Mouse (Mus musculus): ENCODE results near the gene Endod1. TPM values are rescaled to one million over a fixed set of nuclear protein-coding genes. Genes with fewer than 3 reads are reported as not detected.

Endod1 gene
- polyA plus RNA-seq (2012; rRNA removed) = 62.3 and 64.2 TPM in 2 replicates

GRCm38 (mm10) chr9:14381353-14382055, at the start of gene Endod1:
Endod1 (minus strand) TSS chr9:14381507.
- H3K27me3 ChIP-seq (ENCODE audit: control insufficient read depth, insufficient read depth, low read length) = no peaks in the 10 kb centered on the region; the same call in 1 of the 2 replicates
- DNase-seq = no peak
- peaks cover 8% of the 10 kb centered on the region for H3K4me1 ChIP-seq (replicated peaks; ENCODE audit: control insufficient read depth, insufficient read depth, low read length)
- WGBS = 29% methylated on average over 8 of the region's 8 CpGs
- H3K36me3 ChIP-seq (ENCODE audit: control insufficient read depth, insufficient read depth, low read length) = no peaks in the 10 kb centered on the region
- TF ChIP-seq POLR2A (IDR thresholded peaks at IDR 0.05; ENCODE audit: control insufficient read depth, extremely low read depth, insufficient read depth, low read length, poor library complexity) = no peak
- no peak within 1 kb of the TSS for H3K27ac ChIP-seq (ENCODE audit: control insufficient read depth, insufficient read depth, low read length)
- H3K4me3 ChIP-seq (ENCODE audit: control insufficient read depth, insufficient read depth, low read length) = peak within 1 kb of the TSS; percentile 57

- no peak for TF ChIP-seq POLR2A (IDR thresholded peaks at IDR 0.05; ENCODE audit: control insufficient read depth, extremely low read depth, insufficient read depth, low read length, poor library complexity)
- no peak for TF ChIP-seq CTCF (IDR thresholded peaks at IDR 0.05; ENCODE audit: borderline replicate concordance, control insufficient read depth, extremely low read depth, insufficient read depth, low read length, poor library complexity)
- no peaks in the 10 kb centered on the region for H3K27me3 ChIP-seq (ENCODE audit: control insufficient read depth, insufficient read depth, low read length)
- WGBS = 96% methylated on average over 5 of the region's 5 CpGs
- DNase-seq = no peak
- no peaks in the 10 kb centered on the region for H3K36me3 ChIP-seq (ENCODE audit: control insufficient read depth, insufficient read depth, low read length)
- H3K27ac ChIP-seq (ENCODE audit: control insufficient read depth, insufficient read depth, low read length) = no peak overlapping the region
- no peaks in the 10 kb centered on the region for H3K4me1 ChIP-seq (replicated peaks; ENCODE audit: control insufficient read depth, insufficient read depth, low read length)
- H3K4me3 ChIP-seq (ENCODE audit: control insufficient read depth, insufficient read depth, low read length) = no peak overlapping the region
These were observed 27.8 kb upstream of the Endod1 start for GRCm38 (mm10) chr9:14409153-14409552.

GRCm38 (mm10) chr9:14408044-14408443, 26.7 kb upstream of the Endod1 start:
- WGBS = 64% methylated on average over 4 of the region's 4 CpGs
- Histone ChIP-seq H3K4me3 (ENCODE audit: control insufficient read depth, insufficient read depth, low read length) (no peak overlapping the region), H3K36me3 (ENCODE audit: control insufficient read depth, insufficient read depth, low read length) (no peaks in the 10 kb centered on the region), H3K27ac (ENCODE audit: control insufficient read depth, insufficient read depth, low read length) (no peak overlapping the region), H3K27me3 (ENCODE audit: control insufficient read depth, insufficient read depth, low read length) (no peaks in the 10 kb centered on the region), H3K4me1 (replicated peaks; ENCODE audit: control insufficient read depth, insufficient read depth, low read length) (no peaks in the 10 kb centered on the region)
- TF ChIP-seq POLR2A (IDR thresholded peaks at IDR 0.05; ENCODE audit: control insufficient read depth, extremely low read depth, insufficient read depth, low read length, poor library complexity) (no peak), CTCF (IDR thresholded peaks at IDR 0.05; ENCODE audit: borderline replicate concordance, control insufficient read depth, extremely low read depth, insufficient read depth, low read length, poor library complexity) (no peak)
- DNase-seq = no peak

- DNase-seq = no peak
- TF ChIP-seq CTCF (IDR thresholded peaks at IDR 0.05; ENCODE audit: borderline replicate concordance, control insufficient read depth, extremely low read depth, insufficient read depth, low read length, poor library complexity) = no peak
- TF ChIP-seq POLR2A (IDR thresholded peaks at IDR 0.05; ENCODE audit: control insufficient read depth, extremely low read depth, insufficient read depth, low read length, poor library complexity) = no peak
- no peaks in the 10 kb centered on the region for H3K36me3 ChIP-seq (ENCODE audit: control insufficient read depth, insufficient read depth, low read length)
- 80% methylated on average over 1 of the region's 1 CpGs for WGBS
- H3K4me1 ChIP-seq (replicated peaks; ENCODE audit: control insufficient read depth, insufficient read depth, low read length) = no peaks in the 10 kb centered on the region
- no peak overlapping the region for H3K27ac ChIP-seq (ENCODE audit: control insufficient read depth, insufficient read depth, low read length)
- H3K4me3 ChIP-seq (ENCODE audit: control insufficient read depth, insufficient read depth, low read length) = no peak overlapping the region
- H3K27me3 ChIP-seq (ENCODE audit: control insufficient read depth, insufficient read depth, low read length) = no peaks in the 10 kb centered on the region
These were observed 24.7 kb upstream of the Endod1 start for GRCm38 (mm10) chr9:14406056-14406455.

- no peaks in the 10 kb centered on the region for H3K36me3 ChIP-seq (ENCODE audit: control insufficient read depth, insufficient read depth, low read length)
- no peak overlapping the region for H3K4me3 ChIP-seq (ENCODE audit: control insufficient read depth, insufficient read depth, low read length)
- 63% methylated on average over 1 of the region's 1 CpGs for WGBS
- TF ChIP-seq POLR2A (IDR thresholded peaks at IDR 0.05; ENCODE audit: control insufficient read depth, extremely low read depth, insufficient read depth, low read length, poor library complexity) (no peak), CTCF (IDR thresholded peaks at IDR 0.05; ENCODE audit: borderline replicate concordance, control insufficient read depth, extremely low read depth, insufficient read depth, low read length, poor library complexity) (no peak)
- no peak for DNase-seq
- no peaks in the 10 kb centered on the region for H3K4me1 ChIP-seq (replicated peaks; ENCODE audit: control insufficient read depth, insufficient read depth, low read length)
- no peak overlapping the region for H3K27ac ChIP-seq (ENCODE audit: control insufficient read depth, insufficient read depth, low read length)
- no peaks in the 10 kb centered on the region for H3K27me3 ChIP-seq (ENCODE audit: control insufficient read depth, insufficient read depth, low read length)
These were observed 20.8 kb upstream of the Endod1 start for GRCm38 (mm10) chr9:14402099-14402498.

- H3K4me3 ChIP-seq (ENCODE audit: control insufficient read depth, insufficient read depth, low read length) = no peak overlapping the region
- H3K27ac ChIP-seq (ENCODE audit: control insufficient read depth, insufficient read depth, low read length) = no peak overlapping the region
- TF ChIP-seq CTCF (IDR thresholded peaks at IDR 0.05; ENCODE audit: borderline replicate concordance, control insufficient read depth, extremely low read depth, insufficient read depth, low read length, poor library complexity) (no peak), POLR2A (IDR thresholded peaks at IDR 0.05; ENCODE audit: control insufficient read depth, extremely low read depth, insufficient read depth, low read length, poor library complexity) (no peak)
- no peaks in the 10 kb centered on the region for H3K36me3 ChIP-seq (ENCODE audit: control insufficient read depth, insufficient read depth, low read length)
- 75% methylated on average over 5 of the region's 5 CpGs for WGBS
- H3K4me1 ChIP-seq (replicated peaks; ENCODE audit: control insufficient read depth, insufficient read depth, low read length) = no peaks in the 10 kb centered on the region
- no peak for DNase-seq
- H3K27me3 ChIP-seq (ENCODE audit: control insufficient read depth, insufficient read depth, low read length) = no peaks in the 10 kb centered on the region
These were observed 19.1 kb upstream of the Endod1 start for GRCm38 (mm10) chr9:14400392-14400791.

- no peak overlapping the region for H3K4me3 ChIP-seq (ENCODE audit: control insufficient read depth, insufficient read depth, low read length)
- no peak for DNase-seq
- H3K27ac ChIP-seq (ENCODE audit: control insufficient read depth, insufficient read depth, low read length) = no peak overlapping the region
- TF ChIP-seq CTCF (IDR thresholded peaks at IDR 0.05; ENCODE audit: borderline replicate concordance, control insufficient read depth, extremely low read depth, insufficient read depth, low read length, poor library complexity) (no peak), POLR2A (IDR thresholded peaks at IDR 0.05; ENCODE audit: control insufficient read depth, extremely low read depth, insufficient read depth, low read length, poor library complexity) (no peak)
- no peaks in the 10 kb centered on the region for H3K36me3 ChIP-seq (ENCODE audit: control insufficient read depth, insufficient read depth, low read length)
- no peaks in the 10 kb centered on the region for H3K27me3 ChIP-seq (ENCODE audit: control insufficient read depth, insufficient read depth, low read length)
- 81% methylated on average over 1 of the region's 1 CpGs for WGBS
- H3K4me1 ChIP-seq (replicated peaks; ENCODE audit: control insufficient read depth, insufficient read depth, low read length) = no peaks in the 10 kb centered on the region
These were observed 17.6 kb upstream of the Endod1 start for GRCm38 (mm10) chr9:14398946-14399345.
